Mouse (Mus musculus) olfactory bulb, adult 2 months (tissue): ENCODE results near the gene Gm10645.

Experiments used
- CTCF ChIP-seq: fragments of 200-500 bp; IDR thresholded peaks from 2 replicates; pipeline ENCODE4 v1.5.1; 2012; ENCODE audit warnings: low read depth, mild to moderate bottlenecking, low read length, moderate library complexity; ENCODE audit not compliant: insufficient read depth
- POLR2A ChIP-seq: fragments of 200-500 bp; IDR thresholded peaks from 2 replicates; pipeline ENCODE4 v1.6.1; 2012; ENCODE audit warnings: mild to moderate bottlenecking, low read depth, low read length, moderate library complexity; ENCODE audit not compliant: insufficient read depth

GRCm38 (mm10) chr8:83145421-83145820 lies 20.5 kb downstream of the Gm10645 start:
- TF ChIP-seq POLR2A, result no peak
- no peak for TF ChIP-seq CTCF
